Mouse (Mus musculus): ENCODE measurements around the gene Tril. TPM values are rescaled to one million over a fixed set of nuclear protein-coding genes. Genes with fewer than 3 reads are reported as not detected.

The Tril gene
- polyA plus RNA-seq, 1 experiment = 30.9 TPM

Other genes starting within 250 kb of the Tril start
- not detected in 2 replicates for gene Cpvl, start 157.8 kb upstream of the Tril start, polyA plus RNA-seq (2012; rRNA removed)
- 47.0 and 52.9 TPM in 2 replicates for gene Chn2, start 218.7 kb upstream of the Tril start, polyA plus RNA-seq (2012; rRNA removed)

Measured in frontal cortex, adult 2 months (tissue).